Mouse (Mus musculus) fibroblast of lung, adult 2 months (primary cell): Measurements from ENCODE around the gene Pitpnc1.
A peak's percentile ranks its signal among the peaks of the same experiment; 100 is the strongest.

Experiments
- DNase-seq: peaks from one replicate; pipeline ENCODE4 v3.0.0-alpha.2; 2011; ENCODE audit warnings: low read depth

Pitpnc1 gene

GRCm38 (mm10) chr11:107279258-107279657, 191.2 kb downstream of the Pitpnc1 start:
- DNase-seq = no peak

GRCm38 (mm10) chr11:107276898-107277297, 193.6 kb downstream of the Pitpnc1 start:
- no peak for DNase-seq

GRCm38 (mm10) chr11:107276337-107276736, 194.2 kb downstream of the Pitpnc1 start:
- no peak for DNase-seq

GRCm38 (mm10) chr11:107275902-107276301, 194.6 kb downstream of the Pitpnc1 start:
- peak; percentile 23 for DNase-seq

- DNase-seq = no peak
Measured at GRCm38 (mm10) chr11:107274206-107274605, 196.3 kb downstream of the Pitpnc1 start.

GRCm38 (mm10) chr11:107272351-107272975, 198.0 kb downstream of the Pitpnc1 start:
- no peak for DNase-seq

DNA sequence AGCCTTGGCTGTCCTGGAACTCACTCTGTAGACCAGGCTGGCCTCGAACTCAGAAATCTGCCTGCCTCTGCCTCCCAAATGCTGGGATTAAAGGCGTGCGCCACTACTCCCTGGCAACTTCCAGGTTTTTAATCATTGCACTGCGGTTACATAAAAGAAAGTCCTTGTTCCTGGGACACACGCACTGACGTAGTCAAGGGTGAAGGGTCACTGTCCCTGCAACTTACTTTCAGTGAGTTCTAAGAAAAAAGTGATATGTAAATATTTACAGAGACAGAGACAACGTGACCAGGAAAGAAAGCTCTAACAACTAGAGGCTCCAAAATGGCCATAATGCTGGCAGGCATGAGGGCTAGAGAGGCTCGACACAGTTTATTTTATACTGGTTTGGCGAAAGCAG, 199.9 kb downstream of the Pitpnc1 start:
- DNase-seq = no peak

DNA sequence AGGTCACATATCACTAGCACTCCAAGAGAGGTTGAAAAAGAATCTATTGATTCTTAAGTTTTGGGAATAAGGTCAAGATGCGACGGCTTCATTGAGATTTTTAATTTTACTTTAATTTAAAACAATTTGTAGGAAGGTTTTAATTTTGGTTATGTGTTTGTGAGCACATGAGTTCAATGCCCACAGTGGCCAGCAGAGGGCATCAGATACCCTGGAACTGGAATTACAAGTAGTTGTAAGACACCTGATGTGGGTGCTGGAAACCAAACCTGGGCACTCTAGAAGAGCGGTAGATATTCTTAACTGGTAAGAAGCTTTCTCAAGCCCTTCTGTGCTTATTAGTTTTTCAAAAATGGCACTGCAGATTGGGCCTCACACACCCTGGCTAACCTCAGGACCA, 203.0 kb downstream of the Pitpnc1 start:
- DNase-seq = no peak

DNA sequence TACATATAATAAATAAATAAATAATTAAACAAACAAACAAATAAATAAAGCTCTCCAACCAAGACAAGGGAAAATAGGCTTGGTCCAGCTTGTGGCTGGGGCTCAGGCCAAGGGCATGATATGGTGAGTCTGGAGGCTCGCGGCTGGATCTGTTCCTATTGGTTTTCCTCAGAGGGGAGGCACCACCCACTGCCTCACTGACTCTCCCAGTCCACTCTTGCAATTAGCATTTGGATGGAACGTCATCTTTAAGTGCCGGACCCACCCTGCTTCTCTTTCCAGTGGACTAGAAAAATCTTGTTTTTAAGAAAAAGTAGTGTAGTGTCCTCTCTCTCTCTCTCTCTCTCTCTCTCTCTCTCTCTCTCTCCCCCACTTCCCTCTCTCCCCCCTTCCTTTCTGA, 204.6 kb downstream of the Pitpnc1 start:
- DNase-seq = no peak

DNA sequence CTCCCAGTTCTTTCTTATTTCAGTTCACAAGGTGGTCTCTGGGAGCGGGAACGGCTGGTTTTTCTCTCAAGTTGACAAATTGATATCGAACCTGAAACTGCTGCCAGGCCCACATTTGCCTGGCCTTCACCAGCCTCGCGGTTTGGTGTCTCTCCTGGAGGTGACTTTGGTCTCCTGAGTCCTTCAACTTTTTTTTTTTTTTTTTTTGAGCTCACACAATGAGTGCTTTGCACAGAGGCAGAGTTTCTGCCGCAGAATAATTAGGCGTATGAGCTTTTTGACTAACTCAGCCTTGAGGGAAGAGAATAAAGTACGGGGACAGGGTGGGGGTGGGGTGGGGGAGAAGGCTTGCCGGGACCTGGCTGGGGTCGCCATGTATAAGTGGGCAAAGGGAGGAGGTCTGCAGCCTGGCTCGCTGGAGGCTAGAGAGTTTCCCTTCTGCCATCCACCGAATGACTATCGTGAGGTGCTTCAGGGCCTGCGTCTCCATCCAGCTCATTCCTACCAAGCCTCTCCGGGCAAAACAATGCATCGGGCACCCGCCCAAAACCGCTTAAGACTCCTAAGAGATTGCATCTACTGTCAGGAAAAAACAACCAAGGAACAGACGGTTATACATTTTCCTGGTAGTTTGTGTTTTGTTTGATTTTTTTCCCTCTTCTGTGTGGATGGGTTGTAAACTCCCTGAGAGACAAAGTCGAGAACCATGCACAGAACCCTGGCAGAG, 205.4 kb downstream of the Pitpnc1 start:
- DNase-seq = no peak

DNA sequence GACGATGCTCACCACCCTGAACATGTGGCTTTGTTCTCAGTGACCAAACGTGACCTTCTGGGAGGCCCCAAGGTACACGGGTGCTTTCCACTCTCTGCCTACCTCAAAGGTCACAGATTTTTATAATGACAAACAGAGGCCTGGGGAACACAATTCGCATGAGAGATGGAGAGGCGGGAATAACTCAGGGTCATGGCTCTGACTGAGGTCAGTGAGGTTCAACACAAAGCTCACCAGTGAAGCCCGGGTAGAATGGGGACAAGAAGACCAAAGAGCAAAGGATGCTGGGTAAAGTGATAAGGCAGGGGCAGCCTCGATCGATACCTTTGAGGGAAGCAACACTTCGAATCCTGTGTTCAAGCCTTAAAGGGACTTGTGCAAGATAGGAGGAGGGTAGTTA, 206.7 kb downstream of the Pitpnc1 start:
- no peak for DNase-seq

DNA sequence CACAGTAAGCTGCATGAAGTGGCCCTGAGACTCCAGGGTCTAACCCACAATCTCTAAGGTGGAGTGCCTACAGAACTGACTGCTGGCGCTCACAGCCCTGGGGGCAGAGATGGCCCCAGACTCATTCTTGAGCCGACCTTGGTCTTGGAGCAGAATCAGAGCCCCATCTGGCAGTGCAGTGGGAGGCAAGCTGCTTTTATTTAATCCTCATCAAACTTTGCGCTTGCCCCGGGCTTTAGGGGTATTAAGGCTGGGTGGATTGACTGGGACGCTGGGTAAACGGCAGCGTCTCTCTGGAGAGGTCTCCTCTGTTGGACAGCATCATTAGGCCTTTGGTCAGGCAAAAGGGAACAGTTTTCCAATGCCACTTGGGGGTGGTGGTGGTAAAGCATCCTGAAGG, 211.1 kb downstream of the Pitpnc1 start:
- no peak for DNase-seq

GRCm38 (mm10) chr11:107255185-107255584, 215.3 kb downstream of the Pitpnc1 start:
- no peak for DNase-seq

- no peak for DNase-seq
Measured at GRCm38 (mm10) chr11:107254181-107254580, 216.3 kb downstream of the Pitpnc1 start.

GRCm38 (mm10) chr11:107252026-107252425, 218.5 kb downstream of the Pitpnc1 start:
- no peak for DNase-seq

GRCm38 (mm10) chr11:107251460-107251859, 219.0 kb downstream of the Pitpnc1 start:
- DNase-seq = no peak

GRCm38 (mm10) chr11:107250882-107251281, 219.6 kb downstream of the Pitpnc1 start:
- DNase-seq = no peak

DNA sequence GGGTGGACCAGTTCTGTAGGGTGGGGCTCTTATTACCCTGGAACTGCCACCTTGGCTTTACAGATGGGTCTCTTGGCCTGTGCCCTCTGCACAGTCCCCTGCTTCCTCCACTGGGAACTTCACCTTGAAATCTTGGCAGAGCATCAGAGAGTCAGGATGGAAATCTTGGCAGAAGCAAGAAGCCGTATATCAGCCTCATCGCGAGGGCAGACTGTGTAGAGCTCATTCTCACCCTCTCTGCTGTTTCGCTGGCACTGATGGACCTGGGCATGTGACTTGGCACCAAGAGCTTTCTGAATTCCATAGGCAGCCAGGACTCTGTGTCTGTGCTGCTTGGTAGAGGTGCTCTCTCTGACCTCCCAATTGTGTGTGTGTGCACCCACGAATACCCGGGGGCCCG, 221.7 kb downstream of the Pitpnc1 start:
- DNase-seq = no peak

- no peak for DNase-seq
Measured at GRCm38 (mm10) chr11:107245657-107246056, 224.8 kb downstream of the Pitpnc1 start.

- no peak for DNase-seq
Measured at GRCm38 (mm10) chr11:107243126-107243525, 227.4 kb downstream of the Pitpnc1 start.

DNA sequence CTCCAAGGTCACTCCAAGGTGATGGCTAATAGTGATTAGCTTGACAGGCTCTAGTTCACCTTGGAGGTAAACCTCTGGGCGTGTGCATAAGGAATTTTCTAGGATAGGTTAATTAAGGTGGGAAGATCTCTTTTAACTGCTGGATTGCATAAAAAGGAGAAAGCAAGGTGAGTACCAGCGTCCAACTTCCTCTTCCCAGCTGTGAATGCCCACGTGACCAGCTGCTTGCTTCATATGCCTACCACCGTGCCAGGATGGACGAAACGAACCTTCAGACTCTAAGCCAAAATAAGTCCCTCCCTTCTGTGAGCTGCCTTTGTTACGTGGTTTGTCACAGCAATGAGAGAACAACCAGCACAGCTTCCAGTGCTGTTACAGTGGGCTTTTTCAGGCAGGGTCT, 228.8 kb downstream of the Pitpnc1 start:
- no peak for DNase-seq

DNA sequence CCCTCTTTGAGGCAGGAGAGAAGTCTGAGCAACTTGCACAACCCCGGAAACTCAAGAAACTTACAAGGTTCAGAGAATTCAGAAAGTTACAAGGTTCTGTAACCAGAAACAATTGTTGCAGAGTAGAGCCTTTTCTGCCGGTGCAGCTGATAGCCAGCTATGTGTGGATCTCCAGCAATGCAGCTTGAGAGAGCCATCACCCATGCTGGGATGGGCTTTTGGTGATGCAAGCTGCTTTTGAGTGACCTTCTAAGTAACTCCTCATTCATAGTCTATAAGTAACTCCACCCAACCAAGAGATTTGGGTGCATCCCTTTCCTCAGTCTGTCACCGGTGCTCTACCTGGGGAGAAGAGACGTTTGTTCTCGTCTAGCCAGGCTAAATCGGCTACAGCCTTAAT, 232.0 kb downstream of the Pitpnc1 start:
- no peak for DNase-seq

DNA sequence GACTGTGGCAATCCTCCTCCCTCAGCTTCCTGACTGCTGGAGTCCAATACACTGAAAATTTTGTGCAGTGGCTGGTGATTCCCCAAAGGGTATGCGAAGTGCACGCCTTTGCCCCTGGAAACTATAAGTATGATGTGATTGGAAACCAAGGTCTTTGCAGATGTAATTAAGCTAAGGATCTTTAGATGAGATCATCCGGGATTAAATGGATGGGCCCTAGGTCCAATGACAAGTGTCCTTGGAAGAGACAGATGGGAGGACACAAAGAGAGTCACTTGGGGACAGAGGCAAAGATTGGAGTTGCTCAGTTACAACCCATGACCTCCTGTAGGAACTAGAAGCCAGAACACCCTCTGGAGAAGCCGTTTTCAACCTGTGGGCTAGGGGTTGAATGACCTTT, 233.0 kb downstream of the Pitpnc1 start:
- no peak for DNase-seq
